Mouse (Mus musculus) neural tube, embryonic 13.5 days (tissue): ENCODE measurements at regions not wholly inside any gene's neighbourhood (a gene's known extent, or its start where the extent isn't known, plus 50 kb on each side); places are given as distances from the start of the nearest gene placed in this dataset.

ENCODE experiments used
- ATAC-seq: fragments of 200-750 bp; cut with Nextera tagmentation; 2 replicates; pipeline ENCODE4 v1.8.0; 2017; ENCODE audit warnings: low read depth, mild to moderate bottlenecking, moderate TSS enrichment, moderate library complexity
- H3K27ac ChIP-seq: fragments of 300-500 bp; sonication (generic); replicated peaks from 2 replicates; pipeline ENCODE4 v1.5.1; 2015; ENCODE audit warnings: moderate library complexity, mild to moderate bottlenecking, inconsistent platforms
- H3K27me3 ChIP-seq: fragments of 300-500 bp; sonication (generic); 2 replicates; pipeline ENCODE4 v1.6.1; 2015; ENCODE audit warnings: mild to moderate bottlenecking, inconsistent platforms
- H3K36me3 ChIP-seq: fragments of 300-500 bp; sonication (generic); 2 replicates; pipeline ENCODE4 v1.6.1; 2015; ENCODE audit warnings: mild to moderate bottlenecking, inconsistent platforms
- H3K4me1 ChIP-seq: fragments of 300-500 bp; sonication (generic); replicated peaks from 2 replicates; pipeline ENCODE4 v1.6.1; 2015; ENCODE audit warnings: inconsistent platforms
- H3K4me2 ChIP-seq: fragments of 300-500 bp; sonication (generic); 2 replicates; pipeline ENCODE4 v1.6.1; 2015; ENCODE audit warnings: inconsistent platforms, mild to moderate bottlenecking, moderate library complexity
- H3K4me3 ChIP-seq: fragments of 300-500 bp; sonication (generic); 2 replicates; pipeline ENCODE4 v1.5.1; 2015; ENCODE audit warnings: mild to moderate bottlenecking, inconsistent platforms
- H3K9ac ChIP-seq: fragments of 300-500 bp; sonication (generic); 2 replicates; pipeline ENCODE4 v1.6.1; 2015; ENCODE audit warnings: moderate library complexity, mild to moderate bottlenecking, inconsistent platforms
- H3K9me3 ChIP-seq: fragments of 300-500 bp; sonication (generic); 2 replicates; pipeline ENCODE4 v1.6.1; 2016; ENCODE audit warnings: inconsistent platforms
- WGBS: fragments of 180-500 bp; shearing (Covaris S2); methylation state at CpG from one replicate; pipeline ENCODE4 v1.1.7; 2015; 5-methylcytosine and 5-hydroxymethylcytosine counted together

GRCm38 (mm10) chr1:88592036-88592435 lies 82.2 kb upstream of the Glrp1 start:
- 59% methylated on average over 6 of the region's 6 CpGs for WGBS
- Histone ChIP-seq H3K27ac (no peak overlapping the region), H3K4me2 (no peak overlapping the region), H3K4me1 (peaks cover 7% of the 10 kb centered on the region), H3K4me3 (no peak overlapping the region), H3K9ac (no peak overlapping the region), H3K9me3 (no peaks in the 10 kb centered on the region), H3K27me3 (no peaks in the 10 kb centered on the region), H3K36me3 (no peaks in the 10 kb centered on the region)
- no peak for ATAC-seq

- Histone ChIP-seq H3K9ac (no peak overlapping the region), H3K36me3 (no peaks in the 10 kb centered on the region), H3K27me3 (no peaks in the 10 kb centered on the region), H3K4me3 (no peak overlapping the region), H3K27ac (no peak overlapping the region), H3K4me1 (peaks cover 7% of the 10 kb centered on the region), H3K9me3 (no peaks in the 10 kb centered on the region), H3K4me2 (no peak overlapping the region)
- no peak for ATAC-seq
- 84% methylated on average over 9 of the region's 9 CpGs for WGBS
These were observed 81.0 kb upstream of the Glrp1 start for GRCm38 (mm10) chr1:88590802-88591380.

DNA sequence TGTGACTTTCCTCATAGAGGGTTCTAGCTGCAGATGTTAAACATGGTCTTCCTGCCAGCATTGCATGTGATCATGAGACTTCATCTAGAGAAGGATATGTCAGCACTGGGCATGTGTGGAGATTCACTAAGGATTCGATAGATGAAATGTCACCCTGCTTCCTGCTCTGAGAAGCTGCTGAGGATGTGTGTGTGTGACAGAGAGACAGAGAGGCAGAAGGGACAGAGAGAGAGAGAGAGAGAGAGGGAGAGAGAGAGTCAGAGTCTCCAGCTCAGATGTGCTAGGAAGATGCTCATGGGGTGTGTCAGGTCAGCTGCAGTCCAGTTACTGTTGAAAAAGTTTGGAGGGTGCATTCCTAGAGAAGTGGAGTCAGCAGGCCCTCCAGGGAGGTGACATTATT lies 78.9 kb upstream of the Glrp1 start:
- Histone ChIP-seq H3K27ac (no peak overlapping the region), H3K9ac (no peak overlapping the region), H3K4me1 (no peaks in the 10 kb centered on the region), H3K36me3 (no peaks in the 10 kb centered on the region), H3K4me3 (no peak overlapping the region), H3K9me3 (no peaks in the 10 kb centered on the region), H3K27me3 (no peaks in the 10 kb centered on the region), H3K4me2 (no peak overlapping the region)
- ATAC-seq = no peak
- WGBS = 80% methylated on average over 1 of the region's 1 CpGs

- ATAC-seq = no peak
- H3K4me2 ChIP-seq = no peak overlapping the region
- H3K4me3 ChIP-seq = no peak overlapping the region
- no peaks in the 10 kb centered on the region for H3K9me3 ChIP-seq
- no peaks in the 10 kb centered on the region for H3K27me3 ChIP-seq
- no peak overlapping the region for H3K27ac ChIP-seq
- H3K9ac ChIP-seq = no peak overlapping the region
- 81% methylated on average over 13 of the region's 13 CpGs for WGBS
- H3K4me1 ChIP-seq = no peaks in the 10 kb centered on the region
- no peaks in the 10 kb centered on the region for H3K36me3 ChIP-seq
These were observed 77.3 kb upstream of the Glrp1 start for GRCm38 (mm10) chr1:88586823-88587820.

- Histone ChIP-seq H3K4me3 (no peak overlapping the region), H3K27ac (no peak overlapping the region), H3K27me3 (no peaks in the 10 kb centered on the region), H3K9ac (no peak overlapping the region), H3K4me2 (no peak overlapping the region), H3K36me3 (no peaks in the 10 kb centered on the region), H3K9me3 (no peaks in the 10 kb centered on the region), H3K4me1 (no peaks in the 10 kb centered on the region)
- 91% methylated on average over 2 of the region's 2 CpGs for WGBS
- no peak for ATAC-seq
These were observed 76.3 kb upstream of the Glrp1 start for GRCm38 (mm10) chr1:88586128-88586527.

GRCm38 (mm10) chr1:88584515-88585033 lies 74.7 kb upstream of the Glrp1 start:
- Histone ChIP-seq H3K9ac (no peak overlapping the region), H3K27me3 (no peaks in the 10 kb centered on the region), H3K4me3 (no peak overlapping the region), H3K27ac (no peak overlapping the region), H3K36me3 (no peaks in the 10 kb centered on the region), H3K4me1 (no peaks in the 10 kb centered on the region), H3K9me3 (no peaks in the 10 kb centered on the region), H3K4me2 (no peak overlapping the region)
- no peak for ATAC-seq
- WGBS = 76% methylated on average over 5 of the region's 5 CpGs

DNA sequence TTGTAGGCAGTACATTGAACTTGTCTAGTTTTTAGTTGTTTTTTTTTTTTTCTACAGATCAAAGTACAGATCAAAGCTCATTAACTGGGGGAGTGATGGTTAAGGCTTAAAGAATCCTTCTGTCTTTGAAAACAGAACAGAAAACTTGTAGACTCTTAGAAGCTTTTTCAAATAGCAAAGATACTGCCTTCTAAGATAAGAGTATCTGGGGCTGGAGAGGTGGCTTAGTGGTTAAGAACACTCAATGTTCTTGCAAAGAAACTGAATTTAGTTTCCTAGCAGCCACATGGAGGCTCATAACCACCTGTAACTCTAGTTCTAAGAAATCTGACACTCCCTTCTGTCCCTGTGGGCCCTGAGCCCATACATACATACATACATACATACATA lies 68.4 kb upstream of the Glrp1 start:
- H3K9me3 ChIP-seq = no peaks in the 10 kb centered on the region
- H3K36me3 ChIP-seq = no peaks in the 10 kb centered on the region
- H3K9ac ChIP-seq = no peak overlapping the region
- no peak overlapping the region for H3K27ac ChIP-seq
- ATAC-seq = no peak
- no peak overlapping the region for H3K4me3 ChIP-seq
- no peaks in the 10 kb centered on the region for H3K4me1 ChIP-seq
- H3K27me3 ChIP-seq = no peaks in the 10 kb centered on the region
- no peak overlapping the region for H3K4me2 ChIP-seq

GRCm38 (mm10) chr1:88577498-88578230 lies 67.8 kb upstream of the Glrp1 start:
- Histone ChIP-seq H3K4me2 (no peak overlapping the region), H3K27ac (no peak overlapping the region), H3K9me3 (no peaks in the 10 kb centered on the region), H3K4me3 (no peak overlapping the region), H3K9ac (no peak overlapping the region), H3K27me3 (no peaks in the 10 kb centered on the region), H3K36me3 (no peaks in the 10 kb centered on the region), H3K4me1 (no peaks in the 10 kb centered on the region)
- 41% methylated on average over 12 of the region's 12 CpGs for WGBS
- no peak for ATAC-seq

GRCm38 (mm10) chr1:88575917-88576669 lies 66.2 kb upstream of the Glrp1 start:
- Histone ChIP-seq H3K36me3 (no peaks in the 10 kb centered on the region), H3K9me3 (no peaks in the 10 kb centered on the region), H3K27ac (no peak overlapping the region), H3K27me3 (no peaks in the 10 kb centered on the region), H3K4me2 (no peak overlapping the region), H3K4me1 (no peaks in the 10 kb centered on the region), H3K9ac (no peak overlapping the region), H3K4me3 (no peak overlapping the region)
- 79% methylated on average over 14 of the region's 14 CpGs for WGBS
- ATAC-seq = no peak

DNA sequence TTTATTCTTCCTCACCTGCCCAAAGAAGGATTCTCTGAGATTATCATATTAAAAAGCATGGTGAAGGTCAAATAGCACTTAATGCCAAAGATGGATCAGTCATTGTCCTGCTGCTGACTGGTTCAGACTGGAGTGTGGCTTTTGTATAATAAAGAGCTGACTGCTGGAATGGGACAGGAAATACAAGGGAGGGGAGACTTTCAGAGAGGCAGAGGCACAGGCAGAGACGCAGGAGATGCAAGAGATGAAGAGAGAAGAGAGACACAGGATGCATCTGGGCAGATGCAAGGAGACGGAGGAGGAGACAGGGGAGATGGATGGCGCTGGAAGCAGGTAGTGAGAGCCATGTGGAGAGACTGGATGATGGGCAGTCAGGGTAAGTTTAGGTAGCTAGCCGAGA lies 65.4 kb upstream of the Glrp1 start:
- no peak overlapping the region for H3K9ac ChIP-seq
- H3K4me3 ChIP-seq = no peak overlapping the region
- H3K9me3 ChIP-seq = no peaks in the 10 kb centered on the region
- no peaks in the 10 kb centered on the region for H3K27me3 ChIP-seq
- H3K4me1 ChIP-seq = no peaks in the 10 kb centered on the region
- H3K4me2 ChIP-seq = no peak overlapping the region
- no peak overlapping the region for H3K27ac ChIP-seq
- whole genome bisulfite sequencing = 82% methylated on average over 4 of the region's 4 CpGs
- ATAC-seq = no peak
- H3K36me3 ChIP-seq = no peaks in the 10 kb centered on the region

- 91% methylated on average over 13 of the region's 13 CpGs for WGBS
- no peak overlapping the region for H3K27ac ChIP-seq
- H3K4me2 ChIP-seq = no peak overlapping the region
- no peak overlapping the region for H3K4me3 ChIP-seq
- H3K9me3 ChIP-seq = no peaks in the 10 kb centered on the region
- no peaks in the 10 kb centered on the region for H3K36me3 ChIP-seq
- H3K4me1 ChIP-seq = peaks cover 9% of the 10 kb centered on the region
- no peak overlapping the region for H3K9ac ChIP-seq
- no peaks in the 10 kb centered on the region for H3K27me3 ChIP-seq
- no peak for ATAC-seq
These were observed 62.3 kb upstream of the Glrp1 start for GRCm38 (mm10) chr1:88572161-88572560.
